Mouse (Mus musculus): ENCODE measurements around the gene Arl3.

DNA sequence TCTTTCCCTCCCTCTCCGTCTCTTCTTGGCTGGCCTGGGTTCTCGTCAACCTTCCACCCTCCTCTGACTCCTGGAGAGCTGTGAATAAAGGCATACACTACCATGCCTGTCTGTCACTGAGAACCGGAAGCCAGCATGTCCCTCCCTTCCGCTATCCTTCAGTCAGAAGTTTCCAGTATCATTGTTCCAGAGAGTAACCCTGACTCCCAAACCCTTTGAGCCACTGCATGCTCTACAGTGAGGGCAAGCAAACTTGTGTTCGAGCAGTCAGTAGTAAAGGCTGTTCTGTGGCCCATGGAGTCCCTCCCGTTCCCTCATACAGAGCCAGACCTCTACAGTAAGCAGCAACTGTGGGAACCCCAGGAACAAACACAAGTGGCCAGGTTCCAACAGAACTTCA, 25.4 kb downstream of the Arl3 start:
- no peak for TF ChIP-seq MYOD1 (IDR thresholded peaks at IDR 0.05; ENCODE audit: control insufficient read depth, insufficient read length, low read depth)
- TF ChIP-seq MYOG (IDR thresholded peaks at IDR 0.05; ENCODE audit: control insufficient read depth, extremely low read depth, insufficient read length), result no peak
- TF ChIP-seq CTCF (IDR thresholded peaks at IDR 0.05; ENCODE audit: control insufficient read depth, insufficient read depth, insufficient read length), result no peak

All from C2C12 (cell line).